Mouse (Mus musculus) B cell, adult (primary cell): ENCODE results near the gene Aadacl2. TPM values are rescaled to one million over a fixed set of nuclear protein-coding genes. Genes with fewer than 3 reads are reported as not detected.

ENCODE experiments used
- total RNA-seq: library from RNA; stranded (reverse); gene quantifications from 4 replicates; pipeline ENCODE4 v1.2.4, GENCODE M21; 2023; ENCODE audit not compliant: inconsistent age

Gene Aadacl2
- not detected in 4 replicates for total RNA-seq

GRCm38 (mm10) chr3:60006443-60006842 lies at the start of gene Aadacl2:
Gene Aadacl2, plus strand, starts transcription at chr3:60006743.

GRCm38 (mm10) chr3:60025417-60025816 lies 18.9 kb downstream of the Aadacl2 start, which contains the start of gene Aadac:
Gene Aadac, plus strand, starts transcription at chr3:60025717.

Other genes with a start within 250 kb of the Aadacl2 start
- gene Gm8298, start 145.7 kb upstream of the Aadacl2 start, total RNA-seq: not detected in 4 replicates
- gene C130079G13Rik, start 81.5 kb upstream of the Aadacl2 start, total RNA-seq: not detected in 4 replicates
- not detected in 4 replicates for gene Aadac, start 19.0 kb downstream of the Aadacl2 start, total RNA-seq
- gene Sucnr1, start 75.1 kb downstream of the Aadacl2 start, total RNA-seq: not detected in 4 replicates